Comparison of ENCODE assay signal across 13 mouse cellular contexts in genomic region chr11:52526306-52526705, GRCm38 (mm10).
DNase-seq lines count a peak whose midpoint lies in the region.
"Had no signal": no experiment of that assay in that cellular context is flagged by ENCODE, and none has a peak within 500 bp of the region (broad histone marks: within the 10 kb centered on the region; RNA-seq: fewer than 3 reads in every experiment).

No protein-coding gene starts in this region.

- peak; percentile 54 to 57 for DNase-seq in cerebellum, postnatal 10 days
- no peak for DNase-seq in cerebellum, postnatal 36 days
- DNase-seq: adrenal gland, adult 2 months; adrenal gland, adult 8-10 months; adrenal gland, postnatal 10 days; adrenal gland, postnatal 14 days; adrenal gland, postnatal 25 days; adrenal gland, postnatal 36 days; B cell, adult 2 months; cerebellum, adult 11 months; cerebellum, adult 11-12 months; cerebellum, adult 18-20 months; cerebellum, adult 2 months had no signal

Comparison
In these comparisons a context has a peak if more than half of its experiments do, and no peak if none do; other contexts are left out.
1. DNase-seq: peak in cerebellum, postnatal 10 days (2 of 2); none in cerebellum, postnatal 36 days (0 of 2).